Mouse (Mus musculus) testis, adult 10 weeks (tissue): ENCODE results near the gene Rffl. TPM values are rescaled to one million over a fixed set of nuclear protein-coding genes. Genes with fewer than 3 reads are reported as not detected.

ENCODE experiments used
- polyA plus RNA-seq: library from polyadenylated mRNA; stranded (reverse); fragments of 350-450 nt; fragmentation: Illumina TruSeq; extraction: RNeasy Lipid Tissue Mini Kit (QIAGEN cat#74804); gene quantifications from one replicate; pipeline ENCODE4 v1.2.3, GENCODE M21; 2014; ENCODE audit warnings: low read depth, low replicate concordance

Gene Rffl
- polyA plus RNA-seq = 50.1 TPM

GRCm38 (mm10) chr11:82871031-82871446 lies at the start of gene Rffl:
Gene Rffl (minus strand): TSS chr11:82871210.

GRCm38 (mm10) chr11:82910250-82910649 lies 39.2 kb upstream of the Rffl start, which contains the start of gene Unc45b:
Gene Unc45b (plus strand): TSS chr11:82910550.

GRCm38 (mm10) chr11:82907651-82908607 lies 36.9 kb upstream of the Rffl start, which contains the start of gene Nle1:
Gene Nle1 (minus strand): TSS chr11:82908411.

GRCm38 (mm10) chr11:82891936-82892335 lies 20.9 kb upstream of the Rffl start, which contains the start of gene Fndc8:
Gene Fndc8 (plus strand): TSS chr11:82892124.

DNA sequence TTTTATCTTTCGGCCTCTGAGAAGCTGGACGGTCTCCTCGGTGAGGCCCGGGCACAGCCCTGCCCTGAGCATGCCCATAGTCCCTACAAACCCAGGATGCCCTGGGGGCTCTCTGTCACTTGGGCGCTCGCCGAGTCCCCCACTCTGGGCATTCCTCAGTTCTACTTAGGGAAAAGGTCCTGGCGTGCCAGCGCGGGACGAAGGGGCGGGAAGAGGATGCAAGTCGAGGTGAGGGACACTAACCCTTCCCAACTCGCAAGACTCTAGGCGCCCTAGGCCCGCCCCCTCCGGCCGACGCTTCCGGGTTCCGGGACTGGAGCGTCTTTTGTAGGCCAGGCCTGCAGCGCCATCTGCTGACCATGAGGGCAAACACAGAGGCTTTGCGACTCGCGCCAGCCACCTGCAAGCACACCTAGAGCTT lies 19.3 kb upstream of the Rffl start, which contains the start of gene Rad51d:
Rad51d (minus strand) TSS at position 273 of the 421 bp plus-strand sequence.

GRCm38 (mm10) chr11:82780983-82781903 lies 89.8 kb downstream of the Rffl start, which contains the start of gene Lig3:
Gene Lig3 (plus strand): TSS chr11:82781108.

DNA sequence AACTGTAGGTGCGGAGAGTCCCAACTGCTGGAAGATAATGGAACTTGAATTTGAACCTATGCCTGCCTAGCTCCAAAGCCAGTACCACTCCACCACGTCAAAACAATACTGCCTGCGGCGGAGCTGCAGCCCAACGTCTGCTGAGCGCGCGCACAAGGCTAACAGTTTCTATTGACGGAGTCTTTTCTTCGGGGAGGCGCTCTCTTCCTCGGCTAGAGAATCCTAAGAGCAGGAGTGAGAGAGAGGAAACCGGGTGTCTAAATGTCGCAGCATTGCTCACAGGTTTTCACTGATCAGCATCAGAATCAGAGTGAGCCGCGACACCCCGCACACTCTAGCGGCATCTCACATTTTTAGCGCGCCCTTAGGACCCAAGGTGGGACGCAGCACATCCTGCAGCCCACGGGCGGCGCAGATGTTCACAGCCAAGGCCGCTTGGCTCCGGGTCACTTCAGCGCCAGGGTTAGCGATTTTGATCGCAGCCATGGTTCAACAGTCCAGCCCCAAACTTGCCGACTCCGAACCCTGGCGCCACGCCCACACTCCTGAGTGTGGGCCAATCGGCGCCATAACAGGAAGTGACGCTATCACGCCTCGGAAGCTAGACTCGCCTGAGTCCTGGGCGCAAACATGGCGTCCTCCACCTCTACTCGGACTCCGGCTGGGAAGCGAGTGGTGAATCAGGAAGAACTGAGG lies 107.1 kb downstream of the Rffl start, which contains the start of the genes Cct6b and Zfp830:
Cct6b (minus strand) TSS at position 580 of the 696 bp plus-strand sequence.
Zfp830 (plus strand) TSS at position 604 of the 696 bp plus-strand sequence.

Other genes starting within 250 kb of the Rffl start
- gene Cct6b, start 106.9 kb downstream of the Rffl start, polyA plus RNA-seq = 313 TPM
- 29.4 TPM for gene Zfp830, start 106.9 kb downstream of the Rffl start, polyA plus RNA-seq
- gene Lig3, start 90.1 kb downstream of the Rffl start, polyA plus RNA-seq = 87.9 TPM
- 2.8 TPM for gene Rad51d, start 19.4 kb upstream of the Rffl start, polyA plus RNA-seq
- gene Fndc8, start 20.9 kb upstream of the Rffl start, polyA plus RNA-seq = 9.8 TPM
- gene Nle1, start 37.2 kb upstream of the Rffl start, polyA plus RNA-seq = 1.6 TPM
- gene Unc45b, start 39.3 kb upstream of the Rffl start, polyA plus RNA-seq = 0.13 TPM
- 2.7 TPM for gene Slfn5, start 80.1 kb upstream of the Rffl start, polyA plus RNA-seq
- 0.28 TPM for gene Slfn9, start 120.6 kb upstream of the Rffl start, polyA plus RNA-seq
- 1.5 TPM for gene Slfn8, start 149.6 kb upstream of the Rffl start, polyA plus RNA-seq
- gene Slfn2, start 193.9 kb upstream of the Rffl start, polyA plus RNA-seq = 0.88 TPM
- gene Slfn1, start 245.6 kb upstream of the Rffl start, polyA plus RNA-seq = 0.14 TPM